In the genomic region with DNA sequence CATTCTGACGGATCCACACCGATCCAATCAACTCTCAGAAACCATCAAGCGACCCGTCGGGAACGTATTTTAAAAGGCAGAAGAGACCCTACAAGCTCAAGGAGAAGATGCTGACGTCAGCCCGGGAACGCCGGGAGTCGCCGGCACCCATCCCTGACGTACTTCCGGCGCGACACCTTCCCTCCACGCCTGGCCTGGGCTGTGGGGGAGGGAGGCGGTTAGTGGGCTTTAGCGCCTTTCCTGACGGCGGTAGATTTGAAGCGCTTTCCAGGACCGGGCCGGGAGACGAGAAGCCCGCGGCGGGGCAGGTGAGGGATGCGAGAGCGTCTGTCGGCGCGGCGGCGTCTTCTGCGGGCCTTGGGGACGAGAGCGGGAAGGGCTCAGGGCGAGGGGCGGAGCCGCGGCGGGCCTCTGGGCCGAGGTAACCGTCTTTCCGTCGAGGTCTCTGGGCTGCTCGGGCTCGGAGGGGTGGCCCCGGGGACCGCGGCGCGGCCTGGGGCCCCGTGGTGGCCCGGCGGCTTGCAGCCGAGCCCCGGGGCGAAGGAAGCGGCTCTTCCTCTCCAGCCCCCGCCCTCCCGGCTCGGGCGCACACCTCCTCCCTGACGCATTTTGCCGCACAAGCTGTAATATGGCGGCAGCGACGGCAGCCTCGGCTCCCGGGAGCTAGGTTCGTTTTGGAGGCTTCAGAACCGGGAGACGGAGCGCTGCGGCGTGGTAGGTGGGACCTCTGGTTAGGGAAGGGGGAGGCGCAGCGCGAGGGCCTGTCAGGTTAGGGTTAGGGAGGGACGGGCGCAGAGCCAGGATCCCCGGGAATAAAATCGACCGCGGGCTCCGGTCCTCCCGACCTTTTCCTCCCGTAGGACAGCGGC, we compare ENCODE assay signal across 8 mouse cellular contexts. TPM values are rescaled to one million over a fixed set of nuclear protein-coding genes. Genes with fewer than 3 reads are reported as not detected.
DNase-seq lines count a peak whose midpoint lies in the region; ATAC-seq and TF ChIP-seq lines count a peak whose summit lies in the region.

No protein-coding gene starts in this region.

- WGBS in embryonic facial prominence, embryonic 14.5 days: under 1% methylated on average over 50 of the region's 91 CpGs
- 1% methylated on average over 73 of the region's 91 CpGs for WGBS in limb, embryonic 14.5 days
- WGBS in midbrain, postnatal 0 days: under 1% methylated on average over 63 of the region's 91 CpGs

- H3K27me3 ChIP-seq in embryonic facial prominence, embryonic 14.5 days (replicated peaks; ENCODE audit: control insufficient read depth, insufficient read depth, low read length): no peaks in the 10 kb centered on the region
- no peaks in the 10 kb centered on the region for H3K27me3 ChIP-seq in limb, embryonic 14.5 days (ENCODE audit: control insufficient read depth, insufficient read depth, low read length)
- no peaks in the 10 kb centered on the region for H3K27me3 ChIP-seq in midbrain, postnatal 0 days (ENCODE audit: insufficient read depth, low read length)

- peak overlapping the region; percentile 89 for H3K27ac ChIP-seq in embryonic facial prominence, embryonic 14.5 days (replicated peaks; ENCODE audit: low read depth, low read length)
- peak overlapping the region; percentile 87 for H3K27ac ChIP-seq in limb, embryonic 14.5 days (replicated peaks; ENCODE audit: low read depth, low read length)
- H3K27ac ChIP-seq in midbrain, postnatal 0 days (ENCODE audit: low read depth, low read length): peak overlapping the region; percentile 83

- H3K4me1 ChIP-seq in embryonic facial prominence, embryonic 14.5 days (ENCODE audit: control insufficient read depth, insufficient read depth, low read length): peaks cover 8% of the 10 kb centered on the region
- peaks cover 9% of the 10 kb centered on the region for H3K4me1 ChIP-seq in limb, embryonic 14.5 days (ENCODE audit: control insufficient read depth, insufficient read depth, low read length)
- peaks cover 3% of the 10 kb centered on the region; the same call in 1 of the 2 replicates for H3K4me1 ChIP-seq in midbrain, postnatal 0 days (ENCODE audit: insufficient read depth, low read length)

- H3K4me3 ChIP-seq in embryonic facial prominence, embryonic 14.5 days (ENCODE audit: low read depth, low read length): peak overlapping the region; percentile 78
- peak overlapping the region; percentile 80 for H3K4me3 ChIP-seq in limb, embryonic 14.5 days (replicated peaks; ENCODE audit: low read length)
- peak overlapping the region; percentile 89 for H3K4me3 ChIP-seq in midbrain, postnatal 0 days (ENCODE audit: low read depth, low read length)

- ATAC-seq in embryonic facial prominence, embryonic 14.5 days (ENCODE audit: low read depth): peak; percentile 96
- peak; percentile 96 for ATAC-seq in limb, embryonic 14.5 days (ENCODE audit: low FRiP score, low read depth)
- ATAC-seq in midbrain, postnatal 0 days (ENCODE audit: low FRiP score): peak; percentile 98

- H3K9me3 ChIP-seq in embryonic facial prominence, embryonic 14.5 days (ENCODE audit: control insufficient read depth, low read length): no peaks in the 10 kb centered on the region
- H3K9me3 ChIP-seq in limb, embryonic 14.5 days (ENCODE audit: control insufficient read depth, low read length): no peaks in the 10 kb centered on the region
- no peaks in the 10 kb centered on the region for H3K9me3 ChIP-seq in midbrain, postnatal 0 days (ENCODE audit: low read length)

- peak overlapping the region; percentile 57 for H3K4me2 ChIP-seq in embryonic facial prominence, embryonic 14.5 days (ENCODE audit: low read depth, low read length)
- peak overlapping the region; percentile 66 for H3K4me2 ChIP-seq in limb, embryonic 14.5 days (replicated peaks; ENCODE audit: low read depth, low read length, severe bottlenecking)
- peak overlapping the region; percentile 69 for H3K4me2 ChIP-seq in midbrain, postnatal 0 days (ENCODE audit: low read depth, low read length, poor library complexity, severe bottlenecking)

- TF ChIP-seq POLR2A in limb, embryonic 14.5 days (IDR thresholded peaks at IDR 0.05; ENCODE audit: borderline replicate concordance, extremely low read depth, insufficient read depth, insufficient read length): peak; percentile 86; the same call in 1 of the 2 replicates

- peak; percentile 95 for DNase-seq in 3T3-L1 (ENCODE audit: low read depth, low spot score)
- DNase-seq in adrenal gland, postnatal 4 days (ENCODE audit: low spot score in 2 of 2): peak; percentile 81
- peak; percentile 97 for DNase-seq in embryonic facial prominence, embryonic 14.5 days (ENCODE audit: low spot score)
- peak; percentile 94 for DNase-seq in heart, adult 8-10 months (ENCODE audit: low spot score)
- DNase-seq in kidney, adult 9 months: peak; percentile 93
- peak; percentile 95 for DNase-seq in limb, embryonic 14.5 days (ENCODE audit: low spot score)
- peak; percentile 97 for DNase-seq in midbrain, postnatal 0 days (ENCODE audit: low spot score)
- DNase-seq in spleen, postnatal 14 days (ENCODE audit: low spot score in 2 of 2): peak; percentile 79 to 87

- no peak for TF ChIP-seq CTCF in midbrain, postnatal 0 days (IDR thresholded peaks at IDR 0.05)

- no peaks in the 10 kb centered on the region for H3K36me3 ChIP-seq in embryonic facial prominence, embryonic 14.5 days (ENCODE audit: control insufficient read depth, insufficient read depth, low read length)
- no peaks in the 10 kb centered on the region for H3K36me3 ChIP-seq in limb, embryonic 14.5 days (ENCODE audit: control insufficient read depth, insufficient read depth, low read length)
- H3K36me3 ChIP-seq in midbrain, postnatal 0 days (ENCODE audit: insufficient read depth, low read length): no peaks in the 10 kb centered on the region

- H3K9ac ChIP-seq in embryonic facial prominence, embryonic 14.5 days (ENCODE audit: low read depth, low read length): peak overlapping the region; percentile 83
- H3K9ac ChIP-seq in limb, embryonic 14.5 days (ENCODE audit: low read depth, low read length, severe bottlenecking): peak overlapping the region; percentile 85
- peak overlapping the region; percentile 82 for H3K9ac ChIP-seq in midbrain, postnatal 0 days (replicated peaks; ENCODE audit: low read length, poor library complexity, severe bottlenecking)

RNA-seq across cellular contexts. Expression of a gene that starts 0.5 kb away (rescaled TPM):
- 10 to 100 TPM; 89.5 to 95.0 TPM for total RNA-seq in adrenal gland, postnatal 4 days (2021)
- 119 and 127 TPM in 2 replicates for polyA plus RNA-seq in embryonic facial prominence, embryonic 14.5 days (2014; fragmentation: Nextera tagmentation; extraction: Ambion mirVana)
- total RNA-seq in heart, adult 8-10 months (2022): 10 to 100 TPM; 33.8 to 40.0 (median 37.9) TPM
- polyA plus RNA-seq in limb, embryonic 14.5 days (2012; rRNA removed): 14.2 and 25.3 TPM in 2 replicates
- 118 and 120 TPM in 2 replicates for polyA plus RNA-seq in limb, embryonic 14.5 days (2014; fragmentation: Nextera tagmentation; extraction: Ambion mirVana)
- 13.6 and 20.7 TPM in 2 replicates for total RNA-seq in midbrain, postnatal 0 days (2014; rRNA removed)
- polyA plus RNA-seq in midbrain, postnatal 0 days (2015; fragmentation: Nextera tagmentation; extraction: Ambion mirVana): 119 and 140 TPM in 2 replicates

RNA-seq across cellular contexts. Expression of a gene that starts 9.6 kb away (rescaled TPM):
- 10 to 100 TPM; 23.4 to 26.9 TPM for total RNA-seq in adrenal gland, postnatal 4 days (2021)
- 10.9 and 11.9 TPM in 2 replicates for polyA plus RNA-seq in embryonic facial prominence, embryonic 14.5 days (2014; fragmentation: Nextera tagmentation; extraction: Ambion mirVana)
- total RNA-seq in heart, adult 8-10 months (2022): 10 to 100 TPM; 25.5 to 30.3 (median 27.5) TPM
- 12.8 and 13.0 TPM in 2 replicates for polyA plus RNA-seq in limb, embryonic 14.5 days (2012; rRNA removed)
- 12.3 and 15.0 TPM in 2 replicates for polyA plus RNA-seq in limb, embryonic 14.5 days (2014; fragmentation: Nextera tagmentation; extraction: Ambion mirVana)
- total RNA-seq in midbrain, postnatal 0 days (2014; rRNA removed): 22.6 and 25.0 TPM in 2 replicates
- 12.6 and 13.8 TPM in 2 replicates for polyA plus RNA-seq in midbrain, postnatal 0 days (2015; fragmentation: Nextera tagmentation; extraction: Ambion mirVana)

RNA-seq across cellular contexts. Expression of a gene that starts 53.0 kb away (rescaled TPM):
- total RNA-seq in adrenal gland, postnatal 4 days (2021): 10 to 100 TPM in 1 of 2 experiments, 1 to 10 TPM in 1; 5.2 to 18.0 TPM
- polyA plus RNA-seq in embryonic facial prominence, embryonic 14.5 days (2014; fragmentation: Nextera tagmentation; extraction: Ambion mirVana): 25.5 and 34.1 TPM in 2 replicates
- total RNA-seq in heart, adult 8-10 months (2022): 10 to 100 TPM; 85.6 to 96.6 (median 88.1) TPM
- 17.4 and 23.2 TPM in 2 replicates for polyA plus RNA-seq in limb, embryonic 14.5 days (2012; rRNA removed)
- polyA plus RNA-seq in limb, embryonic 14.5 days (2014; fragmentation: Nextera tagmentation; extraction: Ambion mirVana): 13.2 and 16.7 TPM in 2 replicates
- not detected in 2 replicates for total RNA-seq in midbrain, postnatal 0 days (2014; rRNA removed)
- polyA plus RNA-seq in midbrain, postnatal 0 days (2015; fragmentation: Nextera tagmentation; extraction: Ambion mirVana): 0.11 TPM in 1 of 2 replicates, not detected in the other

Comparison
In these comparisons a context has a peak if more than half of its experiments do, and no peak if none do; other contexts are left out.
1. Peak in every context shown above with its lines: DNase-seq, ATAC-seq, H3K4me3 ChIP-seq and H3K27ac ChIP-seq.